Mouse (Mus musculus): Measurements from ENCODE around the gene Efhd2. TPM values are rescaled to one million over a fixed set of nuclear protein-coding genes. Genes with fewer than 3 reads are reported as not detected.

Efhd2 gene
- total RNA-seq, 2 experiments from 2014 or later, result 135 to 143 TPM

GRCm38 (mm10) chr4:141879875-141880274, 5.2 kb upstream of the Efhd2 start:
- DNase-seq, result no peak

- DNase-seq, result no peak
Measured at GRCm38 (mm10) chr4:141879074-141879473, 4.4 kb upstream of the Efhd2 start.

- DNase-seq, result no peak
Measured at GRCm38 (mm10) chr4:141878621-141879020, 3.9 kb upstream of the Efhd2 start.

- no peak for DNase-seq
Measured at GRCm38 (mm10) chr4:141875481-141876108, 875 bp upstream of the Efhd2 start.

GRCm38 (mm10) chr4:141874111-141874600, 564 bp downstream of the Efhd2 start:
- DNase-seq, result no peak

- DNase-seq, result no peak
Measured at GRCm38 (mm10) chr4:141872977-141873376, 1.7 kb downstream of the Efhd2 start.

- DNase-seq, result peak in 1 of 2 experiments; percentile 79
Measured at GRCm38 (mm10) chr4:141871909-141872308, 2.8 kb downstream of the Efhd2 start.

- DNase-seq, result no peak
Measured at GRCm38 (mm10) chr4:141871333-141871725, 3.4 kb downstream of the Efhd2 start.

- no peak for DNase-seq
Measured at GRCm38 (mm10) chr4:141870666-141871332, 3.9 kb downstream of the Efhd2 start.

- DNase-seq, result no peak
Measured at GRCm38 (mm10) chr4:141869436-141870215, 5.1 kb downstream of the Efhd2 start.

GRCm38 (mm10) chr4:141868051-141868450, 6.7 kb downstream of the Efhd2 start:
- no peak for DNase-seq

- no peak for DNase-seq
Measured at GRCm38 (mm10) chr4:141867498-141867897, 7.2 kb downstream of the Efhd2 start.

- no peak for DNase-seq
Measured at GRCm38 (mm10) chr4:141866933-141867490, 7.7 kb downstream of the Efhd2 start.

- no peak for DNase-seq
Measured at GRCm38 (mm10) chr4:141865600-141865999, 9.1 kb downstream of the Efhd2 start.

GRCm38 (mm10) chr4:141865006-141865405, 9.7 kb downstream of the Efhd2 start:
- no peak for DNase-seq

GRCm38 (mm10) chr4:141864506-141864905, 10.2 kb downstream of the Efhd2 start:
- DNase-seq, result no peak

- no peak for DNase-seq
Measured at GRCm38 (mm10) chr4:141863726-141864280, 10.9 kb downstream of the Efhd2 start.

GRCm38 (mm10) chr4:141862867-141863266, 11.9 kb downstream of the Efhd2 start:
- DNase-seq, result no peak

GRCm38 (mm10) chr4:141861591-141862295, 13.0 kb downstream of the Efhd2 start:
- DNase-seq, result no peak

GRCm38 (mm10) chr4:141860246-141860841, 14.4 kb downstream of the Efhd2 start:
- no peak for DNase-seq

GRCm38 (mm10) chr4:141859351-141859750, 15.4 kb downstream of the Efhd2 start:
- no peak for DNase-seq

GRCm38 (mm10) chr4:141858501-141858900, 16.2 kb downstream of the Efhd2 start:
- DNase-seq, result no peak
